Mouse (Mus musculus) spleen, adult 2 months (tissue): ENCODE measurements around the gene Cryba4.

ENCODE experiments used
- CTCF ChIP-seq: fragments of 200-500 bp; IDR thresholded peaks from 2 replicates; pipeline ENCODE4 v1.5.1; 2011; ENCODE audit warnings: mild to moderate bottlenecking, inconsistent platforms; ENCODE audit not compliant: insufficient read depth, insufficient read length, insufficient replicate concordance; ENCODE audit errors: extremely low read depth
- POLR2A ChIP-seq: fragments of 200-500 bp; IDR thresholded peaks from 2 replicates; pipeline ENCODE4 v1.6.1; 2011; ENCODE audit warnings: low read depth, low read length, inconsistent platforms

- no peak for TF ChIP-seq POLR2A
- no peak for TF ChIP-seq CTCF
Observed at GRCm38 (mm10) chr5:112241849-112242248, 10.5 kb downstream of the Cryba4 start.
